Mouse (Mus musculus): ENCODE data around the gene Bmpr1a. TPM values are rescaled to one million over a fixed set of nuclear protein-coding genes. Genes with fewer than 3 reads are reported as not detected.

Bmpr1a gene
- polyA plus RNA-seq (2014; fragmentation: Illumina TruSeq; extraction: RNeasy Lipid Tissue Mini Kit (QIAGEN cat#74804); ENCODE audit: low read depth, low replicate concordance), result 203 TPM

DNA sequence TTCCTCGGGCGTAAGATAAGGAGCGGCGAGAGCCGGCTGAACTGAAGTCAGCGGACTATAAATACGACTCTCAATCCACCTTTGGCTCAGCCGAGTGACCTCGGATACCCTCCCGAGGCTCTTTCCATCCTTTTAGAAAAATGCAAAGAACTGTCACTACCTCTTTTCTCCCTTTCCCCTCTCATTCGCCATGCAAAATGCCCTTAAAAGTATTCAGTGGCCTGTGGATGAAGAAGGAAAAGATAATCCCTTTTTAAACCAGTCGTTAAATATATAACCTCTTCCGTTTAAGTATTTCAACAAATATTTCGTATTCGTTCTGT is at the start of gene Bmpr1a:
TSS of gene Bmpr1a (minus strand) at position 17 of the 323 bp plus-strand sequence.

DNA sequence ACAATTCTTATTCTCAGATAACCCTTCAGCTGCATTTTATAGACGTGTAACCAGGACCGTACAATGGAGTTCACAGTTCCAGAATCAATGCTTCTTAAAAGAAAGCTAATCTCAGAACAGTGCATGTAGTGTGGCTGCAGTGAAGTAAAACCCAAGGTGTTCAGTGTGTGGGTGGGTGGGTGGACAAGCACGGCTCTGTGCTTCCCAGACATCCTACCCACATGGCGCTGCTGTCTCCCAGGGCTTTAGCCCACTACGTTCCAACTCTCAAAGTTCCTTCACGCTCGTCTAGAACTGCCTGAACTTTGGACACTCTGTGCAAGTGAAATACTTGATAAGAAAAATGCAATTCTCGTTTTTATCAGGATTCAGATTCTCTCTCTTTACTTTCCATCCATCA is 19.6 kb upstream of the Bmpr1a start, which contains the start of gene 9230112D13Rik:
TSS of gene 9230112D13Rik (minus strand) at position 101 of the 400 bp plus-strand sequence.

DNA sequence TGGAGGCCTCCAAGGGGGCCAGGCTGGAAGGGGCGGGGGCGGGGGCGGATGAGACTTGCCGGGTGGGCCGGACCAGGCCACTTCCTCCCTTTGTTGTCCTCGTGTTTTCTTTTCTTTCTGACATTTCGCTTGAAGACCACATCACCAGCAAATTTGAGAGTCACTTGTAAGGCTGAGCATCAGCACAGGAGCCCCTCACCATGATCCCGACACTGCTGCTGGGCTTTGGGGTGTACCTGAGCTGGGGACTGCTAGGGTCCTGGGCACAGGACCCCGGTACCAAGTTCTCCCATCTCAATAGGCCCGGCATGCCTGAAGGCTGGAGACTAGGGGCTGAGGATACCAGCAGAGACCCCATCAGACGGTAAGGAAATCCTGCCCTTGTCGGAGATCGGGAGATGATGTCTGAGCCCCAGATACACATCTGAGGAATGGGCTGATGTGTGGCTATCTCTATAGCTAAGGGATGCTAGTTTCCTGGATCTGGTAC is 127.7 kb downstream of the Bmpr1a start, which contains the start of gene Mmrn2:
TSS of gene Mmrn2 (plus strand) at position 51 of the 490 bp plus-strand sequence.

DNA sequence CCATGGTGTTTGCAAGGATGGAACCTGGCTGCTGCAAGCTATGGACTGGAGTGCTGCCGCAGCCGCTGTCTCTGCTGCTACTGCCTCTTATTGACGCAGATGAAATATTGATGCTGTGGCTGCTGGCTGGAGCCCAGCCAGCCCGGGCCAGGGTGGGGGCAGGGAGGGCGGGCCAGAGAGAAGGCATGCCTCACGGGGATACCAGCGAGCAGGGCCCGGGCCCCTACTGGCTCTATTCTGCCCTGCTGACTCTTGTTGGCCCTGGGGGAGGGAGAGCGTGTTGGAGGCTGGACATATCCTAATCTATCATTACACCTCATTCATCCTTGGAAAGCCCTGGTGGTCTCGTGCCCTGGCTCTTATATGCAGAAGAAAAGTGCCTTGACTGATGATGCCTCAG is 128.6 kb downstream of the Bmpr1a start, which contains the start of gene Sncg:
TSS of gene Sncg (minus strand) at position 213 of the 400 bp plus-strand sequence.

Other genes starting within 250 kb of the Bmpr1a start
- 23.3 TPM for gene Shld2, start 192.8 kb downstream of the Bmpr1a start, polyA plus RNA-seq (2014; fragmentation: Illumina TruSeq; extraction: RNeasy Lipid Tissue Mini Kit (QIAGEN cat#74804); ENCODE audit: low read depth, low replicate concordance)
- 229 TPM for gene Glud1, start 192.6 kb downstream of the Bmpr1a start, polyA plus RNA-seq (2014; fragmentation: Illumina TruSeq; extraction: RNeasy Lipid Tissue Mini Kit (QIAGEN cat#74804); ENCODE audit: low read depth, low replicate concordance)
- gene Fam25c, start 147.9 kb downstream of the Bmpr1a start, polyA plus RNA-seq (2014; fragmentation: Illumina TruSeq; extraction: RNeasy Lipid Tissue Mini Kit (QIAGEN cat#74804); ENCODE audit: low read depth, low replicate concordance), result not detected
- gene Sncg, start 128.6 kb downstream of the Bmpr1a start, polyA plus RNA-seq (2014; fragmentation: Illumina TruSeq; extraction: RNeasy Lipid Tissue Mini Kit (QIAGEN cat#74804); ENCODE audit: low read depth, low replicate concordance), result 1.3 TPM
- gene Mmrn2, start 127.9 kb downstream of the Bmpr1a start, polyA plus RNA-seq (2014; fragmentation: Illumina TruSeq; extraction: RNeasy Lipid Tissue Mini Kit (QIAGEN cat#74804); ENCODE audit: low read depth, low replicate concordance), result 18.5 TPM
- gene 9230112D13Rik, start 19.5 kb upstream of the Bmpr1a start, polyA plus RNA-seq (2014; fragmentation: Illumina TruSeq; extraction: RNeasy Lipid Tissue Mini Kit (QIAGEN cat#74804); ENCODE audit: low read depth, low replicate concordance), result not detected
- 3.6 TPM for gene Ldb3, start 85.3 kb upstream of the Bmpr1a start, polyA plus RNA-seq (2014; fragmentation: Illumina TruSeq; extraction: RNeasy Lipid Tissue Mini Kit (QIAGEN cat#74804); ENCODE audit: low read depth, low replicate concordance)
- gene Opn4, start 96.8 kb upstream of the Bmpr1a start, polyA plus RNA-seq (2014; fragmentation: Illumina TruSeq; extraction: RNeasy Lipid Tissue Mini Kit (QIAGEN cat#74804); ENCODE audit: low read depth, low replicate concordance), result not detected
- gene Wapl, start 170.6 kb upstream of the Bmpr1a start, polyA plus RNA-seq (2014; fragmentation: Illumina TruSeq; extraction: RNeasy Lipid Tissue Mini Kit (QIAGEN cat#74804); ENCODE audit: low read depth, low replicate concordance), result 204 TPM

All from adrenal gland, adult 10 weeks (tissue).